Mouse (Mus musculus): ENCODE results near the gene Btbd35f28. TPM values are rescaled to one million over a fixed set of nuclear protein-coding genes. Genes with fewer than 3 reads are reported as not detected.
"Not testable (repeated sequence)": the region's sequence is repeated elsewhere in the genome, so short reads cannot be mapped to it uniquely, and the experiment has no call there.

Gene Btbd35f28
- not detected in 2 replicates for polyA plus RNA-seq (2015; fragmentation: Nextera tagmentation; extraction: Ambion mirVana)

DNA sequence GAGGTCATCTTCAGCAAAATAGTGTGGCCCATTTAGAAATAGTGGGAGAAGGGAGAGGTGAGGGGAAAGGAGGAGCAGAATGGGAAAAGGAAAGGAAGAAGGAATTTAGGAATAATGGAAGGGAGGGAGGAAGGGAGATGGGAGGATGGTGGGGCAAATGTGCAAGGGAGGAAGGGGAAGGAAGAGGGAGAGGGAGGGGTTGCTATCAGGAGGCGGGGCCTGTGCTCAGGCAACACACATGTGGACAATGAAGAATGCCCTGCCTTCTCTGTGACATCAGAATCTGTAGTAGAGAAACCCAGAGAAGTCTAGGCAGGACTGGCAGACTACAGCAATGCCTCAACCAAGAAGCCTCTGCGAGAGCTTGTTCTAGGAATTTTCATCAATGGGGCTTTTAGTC lies at the start of gene Btbd35f28:
Gene Btbd35f28 (plus strand): TSS at position 301 of the 400 bp plus-strand sequence.
- not testable (repeated sequence) for H3K36me3 ChIP-seq; H3K4me3 ChIP-seq; H3K27ac ChIP-seq (replicated peaks); H3K27me3 ChIP-seq; H3K9me3 ChIP-seq; ATAC-seq (replicated peaks); H3K4me1 ChIP-seq; H3K4me2 ChIP-seq (replicated peaks); H3K9ac ChIP-seq (replicated peaks)
- WGBS: no CpG with 5 or more reads among the region's 2 CpGs

Other genes with a start within 250 kb of the Btbd35f28 start
- gene Btbd35f16, start 239.6 kb upstream of the Btbd35f28 start, polyA plus RNA-seq (2015; fragmentation: Nextera tagmentation; extraction: Ambion mirVana): not detected in 2 replicates
- not detected in 2 replicates for gene Btbd35f3, start 158.9 kb upstream of the Btbd35f28 start, polyA plus RNA-seq (2015; fragmentation: Nextera tagmentation; extraction: Ambion mirVana)
- gene Btbd35f20, start 94.7 kb downstream of the Btbd35f28 start, polyA plus RNA-seq (2015; fragmentation: Nextera tagmentation; extraction: Ambion mirVana): not detected in 2 replicates
- gene Btbd35f17, start 174.1 kb downstream of the Btbd35f28 start, polyA plus RNA-seq (2015; fragmentation: Nextera tagmentation; extraction: Ambion mirVana): not detected in 2 replicates

Measured in forebrain, embryonic 15.5 days (tissue).